Mouse (Mus musculus) limb, embryonic 15.5 days (tissue): ENCODE results near the gene Endog. TPM values are rescaled to one million over a fixed set of nuclear protein-coding genes. Genes with fewer than 3 reads are reported as not detected.
"Not testable (repeated sequence)": the region's sequence is repeated elsewhere in the genome, so short reads cannot be mapped to it uniquely, and the experiment has no call there.

Experiments used
- ATAC-seq: fragments of 200-750 bp; cut with Nextera tagmentation; 2 replicates; pipeline ENCODE4 v1.8.0; 2017; ENCODE audit warnings: low read depth, moderate TSS enrichment; ENCODE audit not compliant: insufficient number of reproducible peaks, low FRiP score, low TSS enrichment
- H3K27ac ChIP-seq: fragments of 300-500 bp; sonication (generic); 2 replicates; pipeline ENCODE4 v1.5.1; 2015; ENCODE audit warnings: moderate library complexity, mild to moderate bottlenecking, inconsistent platforms
- H3K27me3 ChIP-seq: fragments of 300-500 bp; sonication (generic); 2 replicates; pipeline ENCODE4 v1.6.1; 2015; ENCODE audit warnings: inconsistent platforms
- H3K36me3 ChIP-seq: fragments of 300-500 bp; sonication (generic); 2 replicates; pipeline ENCODE4 v1.6.1; 2015; ENCODE audit warnings: inconsistent platforms
- H3K4me1 ChIP-seq: fragments of 300-500 bp; sonication (generic); 2 replicates; pipeline ENCODE4 v1.6.1; 2015; ENCODE audit warnings: inconsistent platforms
- H3K4me2 ChIP-seq: fragments of 300-500 bp; sonication (generic); 2 replicates; pipeline ENCODE4 v1.6.1; 2015; ENCODE audit warnings: mild to moderate bottlenecking, inconsistent platforms
- H3K4me3 ChIP-seq: fragments of 300-500 bp; sonication (generic); 2 replicates; pipeline ENCODE4 v1.5.1; 2015; ENCODE audit warnings: mild to moderate bottlenecking, inconsistent platforms
- H3K9ac ChIP-seq: fragments of 300-500 bp; sonication (generic); 2 replicates; pipeline ENCODE4 v1.6.1; 2015; ENCODE audit warnings: inconsistent platforms
- H3K9me3 ChIP-seq: fragments of 300-500 bp; sonication (generic); 2 replicates; pipeline ENCODE4 v1.6.1; 2016; ENCODE audit warnings: inconsistent platforms
- WGBS: fragments of 180-500 bp; shearing (Covaris S2); methylation state at CpG from one replicate; pipeline ENCODE4 v1.1.7; 2015; 5-methylcytosine and 5-hydroxymethylcytosine counted together
- polyA plus RNA-seq: library from polyadenylated mRNA; unstranded; fragments of >200 nt; fragmentation: Nextera tagmentation; extraction: Ambion mirVana; gene quantifications from 2 replicates; pipeline ENCODE4 v1.2.1, GENCODE M21; 2015

Gene Endog
- polyA plus RNA-seq, 1 experiment from 2014 or later = 17.0 TPM

DNA sequence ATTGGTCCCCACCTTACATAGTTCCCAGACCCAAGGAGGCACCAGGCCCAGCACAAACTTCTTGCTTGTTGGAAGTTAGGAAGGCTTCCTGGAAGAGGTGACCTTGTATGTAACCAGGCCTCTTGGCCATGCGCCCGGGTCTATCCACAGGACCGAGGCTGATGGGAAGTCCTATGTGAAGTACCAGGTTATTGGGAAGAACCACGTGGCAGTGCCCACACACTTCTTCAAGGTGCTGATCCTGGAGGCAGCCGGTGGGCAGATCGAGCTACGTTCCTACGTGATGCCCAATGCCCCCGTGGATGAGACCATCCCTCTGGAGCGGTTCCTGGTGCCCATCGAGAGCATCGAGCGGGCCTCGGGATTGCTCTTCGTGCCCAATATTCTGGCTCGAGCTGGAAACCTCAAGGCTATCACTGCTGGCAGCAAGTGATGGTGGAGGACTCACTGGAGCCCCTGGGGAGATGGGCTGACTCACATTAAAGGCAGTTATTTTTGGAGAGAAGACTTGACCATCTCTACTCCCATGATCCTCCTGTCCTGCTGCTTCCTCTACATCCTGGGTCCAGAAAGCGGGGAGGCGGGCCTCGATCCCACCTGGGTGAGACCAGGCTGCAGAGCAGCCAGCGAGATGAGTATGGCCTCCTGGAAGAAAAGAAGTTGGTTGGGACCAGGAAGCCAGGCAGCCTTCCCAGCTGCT is 2.4 kb downstream of the Endog start:
- Histone ChIP-seq H3K4me1 (peaks cover 30% of the 10 kb centered on the region), H3K9ac (no peak overlapping the region), H3K4me2 (no peak overlapping the region), H3K27me3 (no peaks in the 10 kb centered on the region), H3K4me3 (no peak overlapping the region), H3K27ac (no peak overlapping the region), H3K9me3 (no peaks in the 10 kb centered on the region), H3K36me3 (peaks cover 50% of the 10 kb centered on the region)
- 96% methylated on average over 20 of the region's 20 CpGs for WGBS
- no peak for ATAC-seq

DNA sequence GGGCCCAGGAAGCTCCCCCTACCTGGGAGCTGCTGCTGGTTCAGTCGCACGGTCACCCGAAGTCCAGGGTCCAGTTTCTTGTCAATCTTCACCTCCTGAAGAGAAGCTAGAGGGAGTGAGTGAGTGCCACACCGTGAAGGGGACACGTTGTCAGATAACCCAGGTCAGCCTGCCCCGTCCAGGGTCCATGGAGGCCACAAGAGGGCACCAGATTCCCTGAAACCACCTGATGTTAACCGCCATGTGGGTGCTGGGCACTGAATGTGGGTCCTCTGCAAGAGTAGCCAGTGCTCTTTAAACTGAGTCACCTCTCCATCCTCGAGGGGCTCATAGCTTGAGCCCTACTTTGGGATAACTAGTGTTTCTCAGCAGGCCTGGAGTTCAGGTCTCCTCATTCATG is 4.6 kb downstream of the Endog start:
- H3K36me3 ChIP-seq = peaks cover 50% of the 10 kb centered on the region
- peaks cover 30% of the 10 kb centered on the region for H3K4me1 ChIP-seq
- no peak overlapping the region for H3K27ac ChIP-seq
- no peak overlapping the region for H3K9ac ChIP-seq
- no peak overlapping the region for H3K4me3 ChIP-seq
- H3K4me2 ChIP-seq = no peak overlapping the region
- H3K27me3 ChIP-seq = no peaks in the 10 kb centered on the region
- 93% methylated on average over 8 of the region's 8 CpGs for WGBS
- H3K9me3 ChIP-seq = no peaks in the 10 kb centered on the region
- ATAC-seq = no peak

DNA sequence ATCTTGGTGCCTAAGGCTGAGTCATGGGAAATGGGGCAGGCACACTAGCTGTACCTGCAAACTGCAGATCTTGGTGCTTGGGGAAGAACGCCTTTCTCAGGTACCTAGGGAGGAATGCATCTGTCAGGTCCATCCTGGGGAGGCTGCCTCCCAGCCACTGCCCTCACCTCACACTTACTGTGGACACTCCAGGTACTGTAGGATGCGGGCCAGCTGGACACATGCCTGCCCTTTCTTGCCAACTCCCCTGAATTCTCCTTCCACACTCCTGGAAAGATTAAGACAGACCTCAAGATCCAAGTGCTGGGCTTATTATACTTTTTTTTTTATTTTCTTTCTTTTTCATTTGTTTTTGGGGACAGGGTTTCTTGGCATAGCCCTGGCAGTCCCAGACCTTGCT is 5.3 kb downstream of the Endog start:
- peaks cover 50% of the 10 kb centered on the region for H3K36me3 ChIP-seq
- 98% methylated on average over 2 of the region's 2 CpGs for WGBS
- no peak overlapping the region for H3K4me2 ChIP-seq
- H3K4me3 ChIP-seq = no peak overlapping the region
- peaks cover 27% of the 10 kb centered on the region for H3K4me1 ChIP-seq
- ATAC-seq = no peak
- H3K9ac ChIP-seq = no peak overlapping the region
- no peaks in the 10 kb centered on the region for H3K9me3 ChIP-seq
- H3K27ac ChIP-seq = no peak overlapping the region
- no peaks in the 10 kb centered on the region for H3K27me3 ChIP-seq

DNA sequence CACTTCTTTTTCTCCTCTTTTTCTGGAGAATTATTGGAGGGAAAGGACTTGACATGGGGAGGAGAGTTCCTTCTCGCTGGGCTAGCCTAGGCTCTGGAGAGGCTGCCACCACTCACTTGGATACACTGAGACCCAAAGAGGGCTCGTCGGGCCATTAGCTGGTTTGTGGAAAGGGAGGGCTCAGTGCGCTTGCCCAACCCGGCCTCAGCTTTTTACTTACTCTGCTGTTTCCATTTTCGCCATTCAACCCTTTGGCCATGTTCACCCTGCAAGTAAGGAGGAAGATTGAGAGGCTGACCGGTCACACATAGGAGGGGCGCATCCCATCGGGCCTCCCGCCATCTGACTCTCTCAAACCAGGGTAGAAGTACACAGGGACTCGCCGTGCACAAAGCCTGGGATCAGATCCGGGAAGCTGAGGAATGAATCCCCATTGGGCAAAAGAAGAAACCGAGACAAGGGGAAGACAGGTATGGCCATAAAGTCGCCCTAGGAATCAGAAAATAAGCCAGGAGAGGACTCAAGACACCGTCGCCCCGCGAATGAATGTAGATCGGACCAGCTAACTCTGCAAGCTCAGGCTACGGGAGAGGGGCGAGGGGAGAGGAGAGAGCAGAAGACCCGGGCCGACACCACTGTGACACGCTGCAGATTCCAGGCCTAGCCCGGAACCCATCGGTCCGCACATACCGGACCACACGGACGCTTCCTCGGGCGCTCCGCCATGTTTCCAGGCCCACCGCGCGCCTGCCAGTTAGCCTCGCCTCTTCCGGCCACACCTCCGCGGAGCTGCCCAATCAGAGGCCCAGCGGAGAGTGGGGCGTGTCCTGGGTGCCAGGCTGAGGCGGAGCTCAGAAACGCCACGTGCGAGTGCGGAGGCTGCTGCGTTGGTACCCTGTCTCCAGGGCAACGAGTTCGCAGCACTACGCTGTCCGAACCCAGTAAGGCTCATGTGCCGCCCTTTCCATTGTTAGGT is 6.7 kb downstream of the Endog start, which contains the start of gene Spout1:
TSS of gene Spout1 (minus strand) at position 760 of the 976 bp plus-strand sequence.
- Histone ChIP-seq H3K9me3 (no peaks in the 10 kb centered on the region), H3K4me3 (peak within 1 kb of the TSS; percentile 73), H3K36me3 (peaks cover 41% of the 10 kb centered on the region), H3K27me3 (no peaks in the 10 kb centered on the region), H3K4me1 (peaks cover 15% of the 10 kb centered on the region), H3K27ac (peak within 1 kb of the TSS; percentile 71), H3K9ac (peak within 1 kb of the TSS; percentile 76), H3K4me2 (peak within 1 kb of the TSS; percentile 80)
- peak; percentile 94 for ATAC-seq
- WGBS = 3% methylated on average over 54 of the region's 54 CpGs

DNA sequence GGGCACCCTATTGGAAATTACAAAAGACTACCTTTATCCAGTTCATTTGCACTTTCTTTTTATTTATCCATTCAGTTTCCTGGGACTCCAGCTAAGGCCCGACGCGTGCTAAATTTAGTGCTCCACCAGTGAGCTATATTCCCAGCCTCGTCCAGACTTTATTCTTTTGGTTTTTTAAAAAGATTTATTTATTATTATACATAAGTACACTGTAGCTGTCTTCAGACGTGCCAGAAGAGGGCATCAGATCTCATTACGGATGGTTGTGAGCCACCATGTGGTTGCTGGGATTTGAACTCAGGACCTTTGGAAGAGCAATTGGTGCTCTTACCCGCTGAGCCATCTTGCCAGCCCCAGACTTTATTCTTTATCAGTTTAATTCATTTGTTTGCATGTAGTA is 7.4 kb downstream of the Endog start:
- not testable (repeated sequence) for H3K27me3 ChIP-seq, H3K9ac ChIP-seq, ATAC-seq, H3K27ac ChIP-seq, H3K9me3 ChIP-seq
- Histone ChIP-seq H3K4me1 (peaks cover 15% of the 10 kb centered on the region), H3K36me3 (peaks cover 34% of the 10 kb centered on the region), H3K4me3 (peak overlapping the region; percentile 73), H3K4me2 (peak overlapping the region; percentile 80)
- WGBS = 56% methylated on average over 7 of the region's 7 CpGs

DNA sequence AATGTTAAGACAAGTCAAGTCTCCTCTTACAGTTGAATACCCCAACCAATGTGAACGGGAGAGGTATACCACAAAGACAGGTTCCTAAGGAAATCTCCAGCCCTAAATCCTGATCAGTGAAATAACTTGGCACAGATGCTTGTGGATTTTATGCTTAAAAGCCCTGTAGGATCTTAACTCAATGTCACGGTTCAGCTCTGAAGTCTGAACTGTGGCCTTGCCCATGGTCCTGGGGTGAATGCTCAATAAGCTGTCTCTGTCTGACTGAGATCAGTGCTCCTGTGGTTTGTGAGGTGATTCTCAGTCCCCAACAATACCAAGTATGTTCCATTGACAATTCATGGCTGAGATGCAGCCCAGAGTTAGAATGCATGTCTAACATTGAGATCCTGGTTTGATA is 11.1 kb downstream of the Endog start:
- Histone ChIP-seq H3K9ac (no peak overlapping the region), H3K4me3 (no peak overlapping the region), H3K36me3 (peaks cover 13% of the 10 kb centered on the region), H3K4me1 (peaks cover 8% of the 10 kb centered on the region), H3K27ac (no peak overlapping the region), H3K4me2 (no peak overlapping the region), H3K9me3 (no peaks in the 10 kb centered on the region), H3K27me3 (no peaks in the 10 kb centered on the region)
- ATAC-seq = no peak
- WGBS = 79% methylated on average over 2 of the region's 2 CpGs

DNA sequence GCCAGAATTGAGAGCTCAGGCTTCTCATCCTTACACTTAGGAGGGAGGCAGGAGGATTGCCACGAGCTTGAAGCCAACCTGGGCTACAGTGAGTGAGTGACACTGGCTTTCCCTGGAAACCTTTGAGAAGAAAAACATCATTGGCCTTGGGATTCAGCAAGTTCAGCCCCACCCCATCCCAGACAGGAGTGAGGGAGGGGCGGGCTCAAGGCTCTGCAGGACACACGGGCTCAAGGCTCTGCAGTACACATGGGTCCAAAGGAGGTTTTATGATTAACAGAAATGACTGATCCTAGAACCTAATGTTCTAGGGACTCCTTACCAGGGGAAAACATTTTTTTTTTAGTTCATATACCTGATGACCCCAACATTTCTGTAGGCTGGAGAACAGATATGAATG is 12.4 kb downstream of the Endog start:
- H3K4me3 ChIP-seq = no peak overlapping the region
- no peak overlapping the region for H3K27ac ChIP-seq
- H3K27me3 ChIP-seq = no peaks in the 10 kb centered on the region
- H3K9me3 ChIP-seq = no peaks in the 10 kb centered on the region
- peaks cover 13% of the 10 kb centered on the region for H3K36me3 ChIP-seq
- 70% methylated on average over 3 of the region's 3 CpGs for WGBS
- ATAC-seq = no peak
- no peaks in the 10 kb centered on the region for H3K4me1 ChIP-seq
- no peak overlapping the region for H3K9ac ChIP-seq
- H3K4me2 ChIP-seq = no peak overlapping the region

DNA sequence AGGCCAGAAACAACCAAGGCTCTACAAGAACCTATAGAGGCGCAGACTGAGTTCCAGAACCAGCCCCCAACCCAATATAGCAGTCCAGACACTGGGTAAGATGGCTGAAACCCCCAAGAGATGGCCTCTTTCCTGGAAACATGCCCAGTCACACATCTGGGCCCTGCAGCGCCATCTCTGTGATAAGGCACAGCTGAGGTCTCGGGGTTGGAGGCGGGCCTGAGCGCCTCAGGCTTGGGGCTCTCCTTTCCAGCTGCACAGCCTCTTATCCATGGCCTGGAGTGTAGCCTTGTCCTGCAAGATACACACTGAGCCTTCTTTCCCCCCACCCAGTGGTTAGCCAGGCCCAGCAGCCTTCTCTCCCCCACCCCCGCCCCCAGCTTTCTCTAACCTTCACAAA is 14.0 kb downstream of the Endog start:
- 89% methylated on average over 6 of the region's 6 CpGs for WGBS
- Histone ChIP-seq H3K4me2 (no peak overlapping the region), H3K27ac (no peak overlapping the region), H3K9ac (no peak overlapping the region), H3K4me3 (no peak overlapping the region), H3K4me1 (no peaks in the 10 kb centered on the region), H3K27me3 (no peaks in the 10 kb centered on the region), H3K9me3 (no peaks in the 10 kb centered on the region), H3K36me3 (peaks cover 16% of the 10 kb centered on the region)
- ATAC-seq = no peak

DNA sequence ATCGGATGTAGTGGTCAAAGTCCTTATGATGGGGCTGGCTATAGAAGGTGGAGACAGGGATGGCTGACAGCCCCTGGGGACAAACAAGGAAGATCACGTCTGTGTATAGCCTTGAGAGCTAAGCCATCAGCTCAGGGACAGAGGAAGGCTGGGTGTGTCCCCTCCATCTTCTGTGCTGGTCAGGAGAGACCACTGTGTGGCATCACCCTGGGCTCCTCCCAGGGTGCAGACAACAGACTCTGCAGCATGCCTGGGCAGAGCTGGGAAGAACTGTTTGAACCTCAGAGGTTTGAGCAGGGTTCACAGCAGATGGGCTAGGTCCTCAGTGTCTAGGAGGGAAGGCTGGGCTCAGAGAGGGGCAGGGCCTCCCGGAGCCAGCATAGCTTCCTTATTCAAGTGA is 14.4 kb downstream of the Endog start:
- H3K9ac ChIP-seq = no peak overlapping the region
- no peaks in the 10 kb centered on the region for H3K27me3 ChIP-seq
- H3K4me2 ChIP-seq = no peak overlapping the region
- H3K9me3 ChIP-seq = no peaks in the 10 kb centered on the region
- H3K36me3 ChIP-seq = peaks cover 16% of the 10 kb centered on the region
- no peak for ATAC-seq
- no peak overlapping the region for H3K4me3 ChIP-seq
- no peaks in the 10 kb centered on the region for H3K4me1 ChIP-seq
- H3K27ac ChIP-seq = no peak overlapping the region
- 87% methylated on average over 3 of the region's 3 CpGs for WGBS

DNA sequence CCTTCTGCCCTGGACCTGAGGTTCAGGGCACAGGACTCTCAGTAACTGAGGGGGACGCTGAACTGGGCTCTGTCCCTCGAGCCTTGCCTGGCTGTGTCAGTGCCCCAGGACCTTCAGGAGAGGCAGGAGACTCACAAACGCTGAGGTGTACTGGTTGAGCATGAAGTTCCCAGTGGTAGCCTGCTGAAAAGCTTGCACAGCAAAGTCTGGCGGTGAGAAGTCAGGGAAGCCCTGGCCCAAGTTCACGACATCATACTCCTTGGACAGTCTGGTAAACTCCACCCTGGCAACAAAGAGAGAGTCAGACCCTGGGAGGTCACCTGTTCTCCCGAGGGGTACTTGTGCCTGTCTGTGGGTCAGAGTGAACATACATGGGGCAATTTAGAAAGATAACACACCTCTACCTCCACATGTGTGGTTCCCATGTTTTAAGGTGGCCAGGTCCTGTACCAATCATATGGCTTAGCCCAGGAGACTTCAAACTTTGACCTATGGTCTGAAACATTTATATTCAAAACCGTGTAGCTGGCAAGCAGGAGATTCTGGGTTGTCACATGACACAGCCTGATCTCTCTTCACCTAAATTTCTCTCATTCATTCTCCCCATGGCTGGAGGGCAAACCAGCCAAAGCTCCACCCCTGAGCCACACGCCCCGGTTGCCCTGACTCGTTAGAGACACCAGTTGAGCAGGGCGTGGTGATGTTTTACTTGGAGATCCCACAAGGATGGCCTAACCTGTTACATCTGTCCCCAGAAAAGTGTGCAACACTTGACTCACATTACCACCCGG is 20.7 kb downstream of the Endog start:
- H3K9me3 ChIP-seq = no peaks in the 10 kb centered on the region
- ATAC-seq = no peak
- no peak overlapping the region for H3K9ac ChIP-seq
- 78% methylated on average over 12 of the region's 12 CpGs for WGBS
- H3K27me3 ChIP-seq = no peaks in the 10 kb centered on the region
- H3K4me3 ChIP-seq = no peak overlapping the region
- no peak overlapping the region for H3K27ac ChIP-seq
- peaks cover 7% of the 10 kb centered on the region for H3K36me3 ChIP-seq
- H3K4me2 ChIP-seq = no peak overlapping the region
- H3K4me1 ChIP-seq = no peaks in the 10 kb centered on the region

DNA sequence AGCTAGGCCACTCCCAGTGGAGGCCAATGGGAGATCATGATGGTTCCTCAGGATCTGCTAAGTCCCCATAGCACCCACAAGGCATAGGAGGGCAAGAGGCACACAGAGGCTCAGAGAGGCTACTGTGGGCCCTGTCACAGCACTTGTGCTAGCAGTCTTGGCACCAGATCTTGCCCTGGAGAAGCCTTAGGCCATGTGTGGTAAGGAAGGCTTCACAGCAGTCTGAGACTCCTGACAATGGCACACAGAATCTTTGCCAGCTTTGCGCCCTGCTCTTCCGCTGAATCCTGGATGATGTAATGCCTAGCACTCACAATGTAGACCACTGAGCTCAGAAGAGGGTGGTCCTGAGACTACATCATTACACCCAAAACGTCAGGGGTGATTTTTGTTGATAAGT is 23.4 kb downstream of the Endog start:
- H3K4me1 ChIP-seq = no peaks in the 10 kb centered on the region
- 79% methylated on average over 3 of the region's 3 CpGs for WGBS
- no peak overlapping the region for H3K9ac ChIP-seq
- H3K27ac ChIP-seq = no peak overlapping the region
- no peak overlapping the region for H3K4me3 ChIP-seq
- no peaks in the 10 kb centered on the region for H3K27me3 ChIP-seq
- H3K4me2 ChIP-seq = no peak overlapping the region
- peaks cover 7% of the 10 kb centered on the region for H3K36me3 ChIP-seq
- ATAC-seq = no peak
- H3K9me3 ChIP-seq = no peaks in the 10 kb centered on the region
